8 mouse cellular contexts compared by ENCODE assay signal in genomic region chr11:70432048-70432894, GRCm38 (mm10). TPM values are rescaled to one million over a fixed set of nuclear protein-coding genes. Genes with fewer than 3 reads are reported as not detected.
DNase-seq lines count a peak whose midpoint lies in the region; ATAC-seq and TF ChIP-seq lines count a peak whose summit lies in the region.

TSS of gene Arrb2 (plus strand) at chr11:70432635.

- no peaks in the 10 kb centered on the region for H3K9me3 ChIP-seq in hindbrain, embryonic 13.5 days

- peak; percentile 81 for DNase-seq in Patski (ENCODE audit: low read depth, low spot score)
- peak; percentile 99 for DNase-seq in cerebellum, postnatal 14 days
- peak; percentile 95 to 96 for DNase-seq in frontal cortex, postnatal 14 days (ENCODE audit: low spot score in 2 of 2)
- DNase-seq in layer of hippocampus, postnatal 25 days (ENCODE audit: extremely low spot score in 1 of 2, low spot score in 1 of 2) = peak; percentile 96 to 99
- peak; percentile 98 for DNase-seq in lung, postnatal 25 days (ENCODE audit: low spot score)
- peak; percentile 98 for DNase-seq in retina, embryonic 14.5 days (ENCODE audit: low spot score)
- peak; percentile 100 for DNase-seq in thymus, postnatal 4 days

- peak; percentile 94 for ATAC-seq in Patski
- peak; percentile 97 for ATAC-seq in hindbrain, embryonic 13.5 days (ENCODE audit: low FRiP score)

- POLR2A ChIA-PET in Patski (lab: Charles Lee) = interaction anchor here (0.6 kb wide), 1 partner anchor 74 kb away, joined by 3 read pairs; no protein-coding TSS in a partner anchor

- H3K36me3 ChIP-seq in hindbrain, embryonic 13.5 days = peaks cover 22% of the 10 kb centered on the region

- in situ Hi-C loops in Patski (cut with MboI; ENCODE audit: low pct_unique_long_range_greater_than_20kb) = no loop called here

- H3K27me3 ChIP-seq in Patski = peaks cover 7% of the 10 kb centered on the region
- H3K27me3 ChIP-seq in hindbrain, embryonic 13.5 days = no peaks in the 10 kb centered on the region

- no peak for TF ChIP-seq CTCF in Patski (IDR thresholded peaks at IDR 0.05)

- H3K4me2 ChIP-seq in hindbrain, embryonic 13.5 days = peak within 1 kb of the TSS; percentile 77

- peak within 1 kb of the TSS; percentile 96 for H3K27ac ChIP-seq in hindbrain, embryonic 13.5 days

- CTCF ChIA-PET in Patski (lab: Charles Lee) = interaction anchor here (0.7 to 2.1 kb wide), 12 partner anchors 14 to 270 kb away, joined by 3 to 11 read pairs (median 4); partner anchors contain the start of genes Med11 and Tm4sf5

- H3K4me3 ChIP-seq in hindbrain, embryonic 13.5 days = peak within 1 kb of the TSS; percentile 73

- peaks cover 36% of the 10 kb centered on the region for H3K4me1 ChIP-seq in hindbrain, embryonic 13.5 days (replicated peaks)

- under 1% methylated on average over 74 of the region's 75 CpGs for WGBS in hindbrain, embryonic 13.5 days

- H3K9ac ChIP-seq in hindbrain, embryonic 13.5 days = peak within 1 kb of the TSS; percentile 94

RNA-seq across cellular contexts. Expression of gene Arrb2, which starts in this region (rescaled TPM):
- 22.5 TPM for polyA plus RNA-seq in Patski (2021)
- 47.6 and 50.2 TPM in 2 replicates for polyA plus RNA-seq in hindbrain, embryonic 13.5 days (2015; fragmentation: Nextera tagmentation; extraction: Ambion mirVana)
- 100 to 1,000 TPM in 1 of 2 experiments, 10 to 100 TPM in 1; 90.7 to 104 TPM for total RNA-seq in layer of hippocampus, postnatal 25 days (2021)

Comparison
In these comparisons a context has a peak if more than half of its experiments do, and no peak if none do; other contexts are left out.
1. Peak in every context shown above with its lines: DNase-seq, ATAC-seq, H3K4me3 ChIP-seq and H3K27ac ChIP-seq.